Mouse (Mus musculus): ENCODE measurements at regions not wholly inside any gene's neighbourhood (a gene's known extent, or its start where the extent isn't known, plus 50 kb on each side); places are given as distances from the start of the nearest gene placed in this dataset.
A peak's percentile ranks its signal among the peaks of the same experiment; 100 is the strongest.

- DNase-seq (ENCODE audit: low spot score), result peak; percentile 1
These were observed 341.1 kb downstream of the Gm21739 start for GRCm38 (mm10) chrY:43923126-43923525.
